Mouse (Mus musculus): ENCODE results near the gene AC131692.1. TPM values are rescaled to one million over a fixed set of nuclear protein-coding genes. Genes with fewer than 3 reads are reported as not detected.
A peak's percentile ranks its signal among the peaks of the same experiment; 100 is the strongest.

Gene AC131692.1
- polyA plus RNA-seq, 1 experiment from 2014 or later, result 0.20 TPM

DNA sequence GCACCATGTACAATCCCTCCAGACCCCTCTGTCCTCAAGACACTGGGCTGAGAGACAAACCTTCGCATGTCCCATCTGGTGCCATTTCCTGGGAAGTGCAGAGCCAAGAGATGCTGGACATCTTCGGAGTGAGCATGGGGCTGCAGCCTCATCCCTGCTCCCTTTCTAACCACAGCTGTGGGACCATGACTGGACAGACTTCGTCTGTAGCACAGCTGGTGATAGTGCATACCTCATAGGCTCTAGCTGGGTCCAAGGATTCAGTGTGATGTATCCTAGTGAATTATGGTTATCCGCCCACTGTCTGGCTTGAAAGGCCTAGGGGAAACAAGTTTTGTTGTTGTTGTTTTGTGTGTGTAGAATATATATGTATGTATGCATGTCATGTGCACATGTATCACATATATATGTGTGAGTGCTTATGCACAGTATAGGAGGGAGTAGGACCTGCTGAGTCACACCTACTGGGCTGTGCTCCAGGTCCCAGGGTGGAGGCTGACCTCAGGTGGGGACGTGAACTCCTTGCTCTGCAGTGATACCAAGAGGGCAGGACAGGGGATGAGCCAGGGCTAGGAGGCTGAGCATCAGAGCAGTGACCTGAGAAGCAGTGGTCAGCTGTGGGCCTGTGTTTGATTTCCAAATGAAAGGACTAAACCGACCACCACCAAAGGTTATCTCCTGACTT lies 8.1 kb downstream of the AC131692.1 start:
- ATAC-seq, result peak; percentile 87
- peaks cover 53% of the 10 kb centered on the region for H3K4me1 ChIP-seq
- H3K4me3 ChIP-seq, result no peak overlapping the region
- 68% methylated on average over 6 of the region's 6 CpGs for whole genome bisulfite sequencing (ENCODE audit: insufficient replicate concordance)
- H3K4me2 ChIP-seq, result no peak overlapping the region
- H3K27ac ChIP-seq, result peak overlapping the region; percentile 52
- no peaks in the 10 kb centered on the region for H3K9me3 ChIP-seq (replicated peaks)
- H3K9ac ChIP-seq, result no peak overlapping the region
- no peaks in the 10 kb centered on the region for H3K27me3 ChIP-seq (replicated peaks)
- peaks cover 28% of the 10 kb centered on the region for H3K36me3 ChIP-seq

DNA sequence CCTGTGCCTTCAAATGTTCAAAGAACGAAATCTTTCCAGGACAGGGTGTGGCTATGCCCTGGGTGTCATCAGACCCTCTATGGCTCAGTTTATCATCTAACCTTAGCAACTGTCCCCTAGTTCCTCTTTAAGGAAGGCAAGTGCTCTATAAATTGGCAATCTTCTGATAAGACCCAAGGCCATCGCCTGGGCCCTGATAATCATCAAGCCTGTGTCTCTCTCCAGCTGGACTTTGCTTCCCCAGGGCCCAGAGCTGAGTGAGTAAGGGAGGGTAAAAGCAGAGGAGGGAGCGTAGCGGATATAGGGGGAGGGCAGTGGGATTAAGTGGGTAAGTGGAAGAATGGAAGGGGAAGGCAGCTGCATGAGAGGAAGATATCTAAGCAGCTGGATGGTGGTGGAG lies 10.3 kb downstream of the AC131692.1 start:
- Histone ChIP-seq H3K4me2 (no peak overlapping the region), H3K4me3 (no peak overlapping the region), H3K27ac (0 out of 2 replicates have a peak overlapping the region, but pooled peaks have one; percentile 8), H3K9ac (no peak overlapping the region), H3K4me1 (peaks cover 51% of the 10 kb centered on the region), H3K9me3 (replicated peaks) (no peaks in the 10 kb centered on the region), H3K36me3 (peaks cover 8% of the 10 kb centered on the region; the same call in 1 of the 2 replicates), H3K27me3 (replicated peaks) (no peaks in the 10 kb centered on the region)
- WGBS (ENCODE audit: insufficient replicate concordance), result 28% methylated on average over 4 of the region's 4 CpGs
- ATAC-seq, result no peak

DNA sequence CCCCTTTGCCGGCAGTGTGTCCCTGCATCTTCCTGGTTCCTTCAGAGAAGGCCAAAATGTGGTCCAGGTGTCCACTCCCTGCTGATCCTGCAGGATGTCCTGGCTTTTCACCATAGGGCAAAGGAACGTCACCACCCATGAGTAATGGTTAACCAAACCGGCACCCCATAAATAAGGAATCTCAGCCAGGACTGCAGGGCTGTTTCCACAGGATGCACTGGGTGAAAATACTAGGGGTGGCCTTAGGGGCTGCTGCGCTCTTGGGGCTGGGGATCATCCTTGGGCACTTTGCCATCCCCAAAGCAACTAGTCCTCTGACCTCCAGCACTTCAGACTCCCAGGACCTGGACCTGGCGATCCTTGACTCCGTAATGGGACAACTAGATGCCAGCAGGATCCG lies 11.4 kb downstream of the AC131692.1 start, which contains the start of gene Naaladl1:
Gene Naaladl1 (plus strand): TSS at position 197 of the 400 bp plus-strand sequence.
- H3K27ac ChIP-seq, result 0 out of 2 replicates have a peak within 1 kb of the TSS, but pooled peaks have one; percentile 8
- no peak within 1 kb of the TSS for H3K9ac ChIP-seq
- H3K4me1 ChIP-seq, result peaks cover 43% of the 10 kb centered on the region
- no peak within 1 kb of the TSS for H3K4me3 ChIP-seq
- 87% methylated on average over 7 of the region's 7 CpGs for WGBS (ENCODE audit: insufficient replicate concordance)
- H3K4me2 ChIP-seq, result no peak within 1 kb of the TSS; the same call in 1 of the 2 replicates
- no peaks in the 10 kb centered on the region for H3K9me3 ChIP-seq (replicated peaks)
- no peaks in the 10 kb centered on the region for H3K36me3 ChIP-seq
- H3K27me3 ChIP-seq (replicated peaks), result no peaks in the 10 kb centered on the region
- ATAC-seq, result no peak

DNA sequence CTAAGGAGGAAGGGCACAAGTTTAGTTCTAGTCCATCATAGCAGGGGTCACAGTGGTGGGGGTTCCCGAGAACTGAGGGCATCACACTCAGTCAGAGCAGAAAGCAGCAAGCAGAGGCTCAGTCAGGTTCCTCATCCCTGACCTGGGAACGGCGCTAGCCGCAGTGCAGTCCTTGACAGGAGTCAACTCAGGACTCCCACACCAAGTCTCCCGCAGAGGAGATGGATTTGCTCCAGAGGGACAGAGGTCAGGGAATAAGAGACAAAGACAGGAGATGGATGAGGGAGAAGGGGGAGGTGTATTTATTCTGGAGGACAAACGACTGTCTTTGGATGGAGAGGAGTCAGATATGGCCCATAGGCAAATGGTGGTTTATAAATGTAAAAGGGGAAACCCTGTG lies 18.9 kb downstream of the AC131692.1 start:
- Histone ChIP-seq H3K27me3 (replicated peaks) (no peaks in the 10 kb centered on the region), H3K36me3 (peaks cover 36% of the 10 kb centered on the region), H3K9me3 (replicated peaks) (no peaks in the 10 kb centered on the region), H3K27ac (no peak overlapping the region), H3K4me3 (no peak overlapping the region), H3K4me2 (no peak overlapping the region), H3K4me1 (peaks cover 18% of the 10 kb centered on the region), H3K9ac (no peak overlapping the region)
- no peak for ATAC-seq
- 71% methylated on average over 6 of the region's 6 CpGs for WGBS (ENCODE audit: insufficient replicate concordance)

DNA sequence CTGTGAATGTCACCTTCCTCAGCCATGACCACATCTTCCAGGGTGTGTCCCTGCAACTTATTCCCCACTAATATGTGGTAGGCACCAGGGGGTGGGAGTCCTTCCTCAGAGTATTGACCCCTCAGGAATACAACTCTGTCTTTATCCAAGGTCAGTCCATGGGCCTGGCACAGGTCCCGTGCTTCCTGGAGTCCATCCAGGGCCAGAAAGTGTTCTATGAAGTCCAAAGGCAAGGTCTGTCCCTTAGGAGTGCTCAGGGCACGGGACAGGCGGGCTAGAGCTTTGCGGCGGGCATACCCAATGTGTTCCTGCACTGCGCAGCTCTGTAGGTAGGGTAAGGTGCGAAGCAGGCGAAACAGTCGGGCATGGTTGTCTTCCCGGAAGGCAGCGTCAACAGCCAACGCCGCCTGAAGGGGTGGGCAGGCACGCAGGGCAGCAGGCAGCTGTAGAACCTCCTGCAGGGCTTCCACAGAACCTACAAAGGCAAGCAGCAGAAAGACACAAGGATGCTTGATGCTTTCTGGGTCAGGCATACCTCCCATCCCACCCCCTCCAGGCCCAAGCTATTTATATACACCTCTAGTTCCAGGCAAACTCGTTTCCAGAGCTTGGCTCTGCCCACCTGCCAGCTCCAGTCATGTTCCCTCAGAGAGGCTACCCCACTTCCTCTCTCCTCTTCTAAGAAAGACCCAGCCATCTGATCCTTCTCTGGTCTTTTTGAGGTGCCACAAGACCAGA lies 22.1 kb downstream of the AC131692.1 start:
- Histone ChIP-seq H3K4me1 (peaks cover 26% of the 10 kb centered on the region), H3K27ac (no peak overlapping the region), H3K4me2 (peak overlapping the region; percentile 95), H3K27me3 (replicated peaks) (no peaks in the 10 kb centered on the region), H3K9ac (peak overlapping the region; percentile 88), H3K4me3 (peak overlapping the region; percentile 79), H3K9me3 (replicated peaks) (no peaks in the 10 kb centered on the region), H3K36me3 (peaks cover 56% of the 10 kb centered on the region)
- 86% methylated on average over 15 of the region's 15 CpGs for WGBS (ENCODE audit: insufficient replicate concordance)
- no peak for ATAC-seq

DNA sequence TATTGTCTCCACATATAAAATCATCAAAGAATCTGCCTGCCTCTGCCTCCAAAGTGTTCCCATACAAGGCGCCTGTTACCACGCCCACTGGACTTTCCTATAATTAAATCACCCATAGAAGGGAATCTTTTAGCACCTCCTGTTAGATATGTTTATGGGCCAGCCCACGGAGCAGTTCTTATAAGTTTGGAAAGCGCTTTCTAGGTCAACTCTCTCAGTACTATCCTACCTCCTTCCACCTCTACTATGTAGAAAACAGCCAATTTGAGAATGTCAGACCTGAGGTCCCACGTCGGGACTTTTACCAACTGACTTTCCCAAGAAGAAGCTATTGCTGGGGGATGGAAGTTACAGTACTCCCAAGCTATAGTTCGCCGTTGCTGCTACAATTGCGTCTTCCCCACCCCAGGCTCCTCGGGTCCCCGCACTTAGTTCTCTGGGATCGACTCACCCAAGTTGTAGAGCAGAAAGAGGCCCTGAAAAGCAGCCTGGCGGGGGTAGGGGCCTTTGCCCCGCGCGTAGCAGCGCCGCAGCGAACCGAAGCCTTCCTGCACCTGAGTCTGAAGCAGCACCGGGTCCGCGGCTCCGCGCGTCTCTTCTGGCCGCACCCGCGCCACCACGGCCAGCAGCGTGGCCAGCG lies 23.2 kb downstream of the AC131692.1 start:
- peak overlapping the region; percentile 79 for H3K4me3 ChIP-seq
- no peaks in the 10 kb centered on the region for H3K27me3 ChIP-seq (replicated peaks)
- no peak for ATAC-seq
- H3K9me3 ChIP-seq (replicated peaks), result no peaks in the 10 kb centered on the region
- H3K4me1 ChIP-seq, result peaks cover 31% of the 10 kb centered on the region
- WGBS (ENCODE audit: insufficient replicate concordance), result 2% methylated on average over 32 of the region's 32 CpGs
- peaks cover 64% of the 10 kb centered on the region for H3K36me3 ChIP-seq
- H3K9ac ChIP-seq, result peak overlapping the region; percentile 88
- H3K27ac ChIP-seq, result peak overlapping the region; percentile 97
- peak overlapping the region; percentile 95 for H3K4me2 ChIP-seq

DNA sequence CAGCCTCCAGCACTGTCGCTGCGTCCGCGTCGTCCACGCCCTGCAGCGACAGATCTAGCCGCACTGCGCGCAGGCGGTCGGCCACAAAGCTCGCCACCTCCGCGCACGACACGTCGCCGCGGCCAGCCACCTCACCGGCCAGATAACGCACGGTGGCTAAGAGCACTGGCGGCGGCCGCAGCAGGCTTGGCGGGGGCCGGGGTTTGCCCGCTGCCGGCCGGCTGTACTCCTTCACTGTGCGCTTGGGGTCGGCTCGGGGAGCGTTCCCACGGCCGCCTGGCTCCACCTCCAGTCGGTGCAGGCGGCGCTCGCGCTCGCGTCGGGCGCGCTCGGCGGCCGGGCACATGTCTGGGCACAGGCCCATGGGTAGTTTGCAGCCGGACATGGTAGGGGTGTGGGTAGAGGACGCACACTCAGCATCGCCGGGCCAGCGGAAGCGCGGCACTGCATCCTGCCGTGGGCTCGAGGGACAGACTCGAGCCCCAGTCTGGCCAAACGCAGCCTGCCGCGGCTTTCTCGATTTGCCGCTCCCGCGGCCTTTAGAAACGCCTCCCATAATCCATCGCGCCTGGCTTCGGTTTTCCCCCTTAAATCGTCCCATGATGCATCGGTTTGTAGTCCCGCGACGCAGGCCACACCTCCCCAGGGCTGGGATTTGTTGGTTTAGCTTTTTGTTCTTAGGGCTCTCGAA lies 23.9 kb downstream of the AC131692.1 start, which contains the start of gene Sac3d1:
Gene Sac3d1 (minus strand): TSS at position 665 of the 691 bp plus-strand sequence.
- H3K4me2 ChIP-seq, result peak within 1 kb of the TSS; percentile 95
- ATAC-seq, result peak; percentile 82
- H3K4me3 ChIP-seq, result peak within 1 kb of the TSS; percentile 79
- H3K9ac ChIP-seq, result peak within 1 kb of the TSS; percentile 88
- WGBS (ENCODE audit: insufficient replicate concordance), result under 1% methylated on average over 76 of the region's 77 CpGs
- H3K27me3 ChIP-seq (replicated peaks), result no peaks in the 10 kb centered on the region
- peak within 1 kb of the TSS; percentile 97 for H3K27ac ChIP-seq
- H3K36me3 ChIP-seq, result peaks cover 63% of the 10 kb centered on the region
- H3K9me3 ChIP-seq (replicated peaks), result no peaks in the 10 kb centered on the region
- peaks cover 31% of the 10 kb centered on the region for H3K4me1 ChIP-seq

DNA sequence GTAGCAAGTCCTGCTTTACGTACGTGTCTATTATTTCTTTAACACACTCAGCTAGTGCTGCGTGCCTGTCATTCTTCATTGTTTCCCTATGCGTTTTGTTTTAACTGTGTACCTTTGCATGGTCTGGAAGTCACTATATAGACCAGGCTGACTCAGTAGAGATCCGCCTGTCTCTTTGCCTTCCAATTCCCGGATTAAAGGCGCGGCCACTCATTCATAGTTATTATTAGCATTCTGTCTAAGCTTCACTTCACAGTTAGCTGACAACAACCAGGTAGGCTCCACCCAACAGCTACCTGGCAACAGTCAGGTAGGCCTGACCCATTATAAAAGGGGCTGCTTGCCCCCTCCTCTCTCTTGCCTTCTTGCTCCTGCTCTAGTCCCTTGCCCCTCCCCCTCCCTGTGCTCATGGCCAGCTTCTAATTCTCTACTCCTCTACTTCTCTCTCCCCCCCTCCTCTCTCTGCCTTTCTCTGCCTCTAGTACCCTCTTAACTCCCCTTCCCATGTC lies 24.5 kb downstream of the AC131692.1 start:
- peak overlapping the region; percentile 97 for H3K27ac ChIP-seq
- H3K4me2 ChIP-seq, result peak overlapping the region; percentile 95
- peaks cover 35% of the 10 kb centered on the region for H3K4me1 ChIP-seq
- peak; percentile 3; the same call in 1 of the 2 replicates for ATAC-seq
- peak overlapping the region; percentile 79 for H3K4me3 ChIP-seq
- 9% methylated on average over 8 of the region's 8 CpGs for WGBS (ENCODE audit: insufficient replicate concordance)
- H3K36me3 ChIP-seq, result peaks cover 68% of the 10 kb centered on the region
- H3K9ac ChIP-seq, result peak overlapping the region; percentile 88
- no peaks in the 10 kb centered on the region for H3K27me3 ChIP-seq (replicated peaks)
- no peaks in the 10 kb centered on the region for H3K9me3 ChIP-seq (replicated peaks)

DNA sequence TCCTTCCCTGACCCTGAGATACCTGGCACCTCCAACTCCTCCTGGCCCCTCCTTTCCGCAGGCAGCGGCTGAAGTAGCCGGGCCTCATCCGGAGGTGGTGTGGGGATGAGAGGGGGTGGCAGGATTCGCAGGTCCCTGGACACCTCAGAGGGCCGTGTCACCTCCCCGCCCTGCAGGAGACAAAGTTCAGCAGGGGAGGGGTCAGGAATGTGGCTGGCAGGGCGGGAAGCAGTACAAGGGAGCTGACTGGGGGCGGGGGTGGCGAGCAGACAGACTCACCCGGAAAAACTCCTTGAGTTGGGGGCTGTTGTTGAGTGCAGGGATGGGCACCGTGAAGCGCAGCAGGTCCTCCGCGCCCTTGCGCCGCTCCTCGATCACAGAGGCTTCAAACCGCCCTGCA lies 27.5 kb downstream of the AC131692.1 start:
- ATAC-seq, result no peak

DNA sequence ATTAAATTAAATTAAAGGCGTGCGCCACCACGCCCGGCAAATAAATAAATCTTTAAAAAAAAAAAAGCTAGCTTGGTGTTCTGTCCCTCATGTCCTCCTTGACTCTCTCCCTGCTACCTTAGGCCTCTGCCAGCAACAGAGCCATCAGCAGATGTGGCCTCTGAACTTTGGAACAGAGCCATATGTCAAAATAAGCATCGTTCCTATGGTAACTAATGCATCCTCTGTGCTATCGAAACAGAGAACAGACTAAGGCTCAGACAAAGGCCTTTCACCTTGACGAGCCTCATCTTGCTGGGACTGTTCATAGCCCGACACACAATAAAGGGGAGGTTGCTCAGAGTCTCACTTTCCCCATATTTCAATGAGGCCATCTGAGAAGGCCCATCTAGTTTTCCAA lies 29.1 kb downstream of the AC131692.1 start:
- H3K9ac ChIP-seq, result no peak overlapping the region
- H3K4me1 ChIP-seq, result peaks cover 33% of the 10 kb centered on the region
- H3K27me3 ChIP-seq (replicated peaks), result no peaks in the 10 kb centered on the region
- no peak overlapping the region for H3K4me2 ChIP-seq
- WGBS (ENCODE audit: insufficient replicate concordance), result 80% methylated on average over 8 of the region's 8 CpGs
- H3K27ac ChIP-seq, result no peak overlapping the region
- H3K4me3 ChIP-seq, result no peak overlapping the region
- no peaks in the 10 kb centered on the region for H3K9me3 ChIP-seq (replicated peaks)
- no peak for ATAC-seq
- peaks cover 46% of the 10 kb centered on the region for H3K36me3 ChIP-seq

More for the DNA sequence above, 27.5 kb downstream of the AC131692.1 start:
- H3K27ac ChIP-seq, result peak overlapping the region; percentile 2; the same call in 1 of the 2 replicates
- no peaks in the 10 kb centered on the region for H3K27me3 ChIP-seq (replicated peaks)
- peak overlapping the region; percentile 23 for H3K4me2 ChIP-seq
- WGBS (ENCODE audit: insufficient replicate concordance), result 53% methylated on average over 19 of the region's 19 CpGs
- H3K4me3 ChIP-seq, result peak overlapping the region; percentile 22
- peaks cover 36% of the 10 kb centered on the region for H3K4me1 ChIP-seq
- H3K9ac ChIP-seq, result no peak overlapping the region
- H3K36me3 ChIP-seq, result peaks cover 48% of the 10 kb centered on the region
- H3K9me3 ChIP-seq (replicated peaks), result no peaks in the 10 kb centered on the region

DNA sequence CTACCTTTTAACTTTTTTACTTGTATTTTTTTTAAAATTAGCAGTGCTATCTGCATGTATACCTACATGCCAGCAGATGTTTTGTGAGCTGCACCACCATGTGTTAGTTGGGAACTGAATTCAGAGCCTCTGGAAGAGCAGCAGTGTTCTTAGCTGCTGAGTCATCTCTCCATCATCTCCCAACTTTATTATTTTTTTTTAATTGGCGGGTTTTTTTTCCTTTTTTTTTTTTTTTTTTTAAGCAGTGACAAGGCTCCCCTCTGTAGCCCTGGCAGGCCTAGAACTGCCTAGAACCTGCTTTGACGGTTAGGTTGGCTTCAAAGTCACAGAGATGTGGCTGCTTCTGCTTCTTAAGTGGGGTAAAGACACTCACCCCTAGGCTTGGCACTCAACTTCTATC lies 30.7 kb downstream of the AC131692.1 start:
- Histone ChIP-seq H3K36me3 (peaks cover 40% of the 10 kb centered on the region), H3K4me3 (no peak overlapping the region), H3K4me1 (peaks cover 39% of the 10 kb centered on the region), H3K9ac (no peak overlapping the region), H3K27me3 (replicated peaks) (no peaks in the 10 kb centered on the region), H3K27ac (0 out of 2 replicates have a peak overlapping the region, but pooled peaks have one; percentile 10), H3K9me3 (replicated peaks) (no peaks in the 10 kb centered on the region), H3K4me2 (no peak overlapping the region)
- WGBS (ENCODE audit: insufficient replicate concordance), result 62% methylated on average over 2 of the region's 2 CpGs
- no peak for ATAC-seq
